Mouse (Mus musculus) testis, adult 2 months (tissue): ENCODE measurements at regions not wholly inside any gene's neighbourhood (a gene's known extent, or its start where the extent isn't known, plus 50 kb on each side); places are given as distances from the start of the nearest gene placed in this dataset.

Experiments used
- H3K27ac ChIP-seq: fragments of 200-500 bp; 2 replicates; pipeline ENCODE4 v1.5.1; 2012; ENCODE audit warnings: low read depth, low read length; ENCODE audit not compliant: control insufficient read depth, insufficient read depth
- H3K27me3 ChIP-seq: fragments of 200-500 bp; 2 replicates; pipeline ENCODE4 v1.6.1; 2012; ENCODE audit warnings: mild to moderate bottlenecking, low read length, moderate library complexity; ENCODE audit not compliant: control insufficient read depth, insufficient read depth
- H3K36me3 ChIP-seq: fragments of 200-500 bp; 2 replicates; pipeline ENCODE4 v1.6.1; 2012; ENCODE audit warnings: mild to moderate bottlenecking, low read length; ENCODE audit not compliant: control insufficient read depth, insufficient read depth
- H3K4me1 ChIP-seq: fragments of 200-500 bp; 2 replicates; pipeline ENCODE4 v1.6.1; 2012; ENCODE audit warnings: low read length; ENCODE audit not compliant: control insufficient read depth, insufficient read depth
- H3K4me3 ChIP-seq: fragments of 200-500 bp; 2 replicates; pipeline ENCODE4 v1.5.1; 2012; ENCODE audit warnings: low read depth, mild to moderate bottlenecking, low read length, moderate library complexity, mixed read lengths; ENCODE audit not compliant: control insufficient read depth
- CTCF ChIP-seq: fragments of 200-500 bp; IDR thresholded peaks from 2 replicates; pipeline ENCODE4 v1.5.1; 2012; ENCODE audit warnings: low read depth, mild to moderate bottlenecking, inconsistent platforms, low read length, moderate library complexity; ENCODE audit not compliant: control insufficient read depth, insufficient read depth, insufficient replicate concordance
- POLR2A ChIP-seq: fragments of 200-500 bp; IDR thresholded peaks from 2 replicates; pipeline ENCODE4 v1.6.1; 2012; ENCODE audit warnings: low read depth, mild to moderate bottlenecking, inconsistent platforms, low read length, moderate library complexity; ENCODE audit not compliant: control insufficient read depth

GRCm38 (mm10) chr17:15146607-15147006, 105.3 kb upstream of the Gm3448 start:
- TF ChIP-seq POLR2A (no peak), CTCF (no peak)
- Histone ChIP-seq H3K4me1 (no peaks in the 10 kb centered on the region), H3K36me3 (no peaks in the 10 kb centered on the region), H3K27me3 (no peaks in the 10 kb centered on the region), H3K27ac (no peak overlapping the region), H3K4me3 (no peak overlapping the region)

- Histone ChIP-seq H3K27ac (no peak overlapping the region), H3K36me3 (no peaks in the 10 kb centered on the region), H3K27me3 (no peaks in the 10 kb centered on the region), H3K4me1 (no peaks in the 10 kb centered on the region), H3K4me3 (no peak overlapping the region)
- TF ChIP-seq POLR2A (no peak), CTCF (no peak)
Observed at GRCm38 (mm10) chr17:15145191-15145968, 104.0 kb upstream of the Gm3448 start.

GRCm38 (mm10) chr17:15140391-15140790, 99.1 kb upstream of the Gm3448 start:
- H3K4me3 ChIP-seq = no peak overlapping the region
- no peaks in the 10 kb centered on the region for H3K27me3 ChIP-seq
- H3K4me1 ChIP-seq = no peaks in the 10 kb centered on the region
- H3K36me3 ChIP-seq = no peaks in the 10 kb centered on the region
- no peak overlapping the region for H3K27ac ChIP-seq
- TF ChIP-seq CTCF (no peak), POLR2A (no peak)
